Mouse (Mus musculus): ENCODE results near the gene Sdr39u1. TPM values are rescaled to one million over a fixed set of nuclear protein-coding genes. Genes with fewer than 3 reads are reported as not detected.

The Sdr39u1 gene
- total RNA-seq, 2 experiments from 2014 or later, result 5.9 TPM; not detected in 1

DNA sequence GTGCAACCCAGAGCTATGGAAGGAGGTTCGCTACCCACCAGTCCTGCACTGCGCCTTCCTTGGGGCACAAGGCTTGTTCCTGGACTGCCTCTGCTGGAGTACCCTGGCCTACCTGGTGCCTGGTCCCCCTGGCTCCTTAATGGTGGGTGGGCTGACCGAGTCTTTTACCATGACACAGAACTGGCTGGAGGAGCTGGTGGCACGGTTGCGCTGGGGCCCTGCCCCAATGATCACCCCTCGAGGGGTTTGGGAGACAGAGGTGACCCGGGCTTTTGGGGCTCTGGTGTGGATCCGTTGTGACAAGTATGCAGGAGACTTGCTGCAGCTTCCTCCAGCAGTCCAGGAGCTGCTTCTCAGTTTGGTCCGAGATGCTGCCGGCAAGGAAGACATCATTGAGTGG is 37.1 kb downstream of the Sdr39u1 start:
- ATAC-seq (replicated peaks; ENCODE audit: low FRiP score, poor library complexity, severe bottlenecking), result no peak

DNA sequence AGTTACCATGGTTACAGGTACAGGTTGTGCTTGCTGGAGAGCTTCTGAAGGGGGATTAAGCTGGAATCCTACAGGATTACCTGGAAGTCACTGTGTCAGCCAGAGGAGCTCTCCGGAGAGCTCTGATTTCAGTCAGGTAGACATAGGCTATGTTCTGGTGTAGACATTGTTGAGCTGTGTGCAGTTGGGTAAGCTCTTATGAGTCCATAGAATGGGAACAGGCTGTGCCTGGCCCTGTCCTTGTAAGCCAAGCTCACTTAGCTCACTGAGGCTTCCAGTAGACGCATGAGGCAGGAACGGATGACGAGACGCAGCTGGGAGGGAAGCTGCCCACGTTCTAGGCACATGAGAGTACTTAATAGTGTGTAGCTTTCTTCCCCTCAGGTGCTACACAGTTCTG is 37.9 kb downstream of the Sdr39u1 start:
- no peak for ATAC-seq (replicated peaks; ENCODE audit: low FRiP score, poor library complexity, severe bottlenecking)

DNA sequence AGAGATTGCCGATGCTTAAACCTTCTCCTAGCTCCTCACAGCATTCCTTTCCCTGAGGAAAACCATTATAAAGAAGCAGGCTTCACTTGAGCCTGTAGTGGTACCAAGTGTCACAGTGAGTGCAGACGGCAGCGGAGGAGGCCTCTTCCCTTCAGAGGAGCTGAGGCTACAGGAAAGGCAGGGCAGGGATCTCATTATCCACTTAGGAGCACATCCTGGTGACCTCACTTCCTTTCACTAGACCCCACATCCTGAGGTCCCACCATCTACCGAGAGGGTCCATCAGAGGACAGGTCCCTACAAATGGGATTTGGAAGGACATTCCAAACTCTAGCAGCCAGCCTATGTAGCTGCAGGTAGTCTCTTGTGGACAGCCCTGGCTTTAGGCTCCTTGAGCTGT is 42.5 kb downstream of the Sdr39u1 start:
- no peak for ATAC-seq (replicated peaks; ENCODE audit: low FRiP score, poor library complexity, severe bottlenecking)

DNA sequence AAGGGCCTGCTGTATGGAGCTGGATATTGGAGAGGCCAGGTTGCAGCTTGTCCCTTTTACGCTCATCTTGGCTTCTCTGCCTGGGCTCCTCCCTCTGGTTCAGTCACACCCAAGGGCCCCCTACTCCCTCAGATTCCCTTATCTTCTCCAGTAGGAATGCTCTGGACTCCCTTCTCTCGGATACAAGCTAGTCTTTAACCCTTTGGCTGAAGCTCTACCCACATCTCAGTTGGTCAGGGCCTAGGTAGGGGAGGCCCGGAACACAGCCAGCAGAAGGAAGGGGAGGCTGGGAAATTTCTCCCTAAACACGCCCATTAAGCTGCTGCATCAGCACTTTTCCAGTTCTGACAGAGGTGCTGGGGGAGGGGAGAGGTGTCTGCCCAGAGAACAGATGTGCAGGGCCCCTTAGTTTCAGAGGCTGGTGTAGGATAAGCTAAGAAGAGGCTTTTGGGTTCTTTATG is 45.0 kb downstream of the Sdr39u1 start:
- no peak for ATAC-seq (replicated peaks; ENCODE audit: low FRiP score, poor library complexity, severe bottlenecking)

DNA sequence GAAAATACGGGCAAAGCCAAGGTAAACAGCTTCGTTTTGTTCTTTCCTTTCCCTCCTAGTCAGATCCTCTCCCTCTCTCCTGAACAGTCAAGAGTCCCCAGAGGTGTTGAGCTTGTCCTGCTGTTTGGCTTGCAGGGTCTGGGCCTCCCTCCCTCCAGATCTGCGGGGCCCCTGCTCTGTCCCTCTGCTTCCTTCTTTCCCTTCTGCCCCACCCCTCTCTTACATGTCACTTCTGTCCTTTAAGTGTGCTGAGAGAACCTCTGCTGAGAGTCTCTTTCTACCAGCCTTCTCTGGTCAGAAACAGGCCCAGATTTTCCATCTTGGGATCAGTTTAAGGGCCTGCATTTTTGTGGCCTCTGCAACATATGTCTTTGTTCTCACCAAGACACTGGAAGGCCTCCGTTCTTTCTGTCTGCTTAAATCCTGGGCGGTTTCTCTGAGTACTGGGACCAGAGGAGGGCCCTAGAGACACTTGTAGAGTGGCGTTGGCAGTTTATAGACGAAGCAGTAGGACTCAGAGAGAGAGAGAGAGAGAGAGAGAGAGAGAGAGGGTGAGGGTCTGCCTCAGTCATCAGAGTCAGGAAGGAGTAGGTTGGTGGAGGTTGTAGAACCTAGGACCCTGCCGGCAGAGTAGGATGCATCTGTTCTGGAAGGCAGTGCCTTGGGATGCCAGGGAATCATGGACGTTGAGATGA is 45.5 kb downstream of the Sdr39u1 start:
- no peak for ATAC-seq (replicated peaks; ENCODE audit: low FRiP score, poor library complexity, severe bottlenecking)

DNA sequence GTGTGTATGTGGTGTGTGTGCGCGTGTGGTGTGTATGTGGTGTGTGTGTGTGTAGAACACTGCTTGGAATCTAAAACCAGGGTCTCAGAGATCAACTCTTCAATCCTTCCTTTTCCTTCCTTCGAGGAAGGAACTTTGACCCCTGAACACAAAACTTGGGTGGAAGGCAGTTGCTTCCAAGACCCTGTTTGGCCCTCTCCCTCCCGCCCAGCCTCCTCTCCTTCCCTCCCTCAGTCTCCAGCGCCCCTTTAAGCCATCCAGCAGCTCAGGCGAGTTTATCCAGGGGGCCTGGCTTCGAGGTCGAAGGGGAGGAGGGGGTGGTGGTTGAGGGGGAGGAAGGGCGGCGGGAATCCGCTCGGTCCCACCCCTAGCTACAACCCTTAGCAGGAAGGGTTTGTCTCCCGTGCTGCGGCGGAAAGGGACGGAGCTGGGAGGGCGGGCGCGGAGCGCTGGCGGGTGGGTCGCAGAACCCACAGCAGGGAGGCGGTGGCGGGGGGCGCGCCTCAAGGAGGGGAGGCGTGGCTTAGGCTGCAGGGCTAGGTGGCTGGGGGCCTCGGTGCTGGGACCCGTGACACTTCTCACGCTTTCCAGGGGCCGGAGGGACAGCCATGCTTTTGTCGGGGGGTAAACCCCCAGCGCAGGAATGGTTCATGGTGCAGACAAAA is 46.3 kb downstream of the Sdr39u1 start, which contains the start of gene Nynrin:
Gene Nynrin, plus strand, starts transcription at position 390 of the 665 bp plus-strand sequence.
- ATAC-seq (replicated peaks; ENCODE audit: low FRiP score, poor library complexity, severe bottlenecking), result no peak

DNA sequence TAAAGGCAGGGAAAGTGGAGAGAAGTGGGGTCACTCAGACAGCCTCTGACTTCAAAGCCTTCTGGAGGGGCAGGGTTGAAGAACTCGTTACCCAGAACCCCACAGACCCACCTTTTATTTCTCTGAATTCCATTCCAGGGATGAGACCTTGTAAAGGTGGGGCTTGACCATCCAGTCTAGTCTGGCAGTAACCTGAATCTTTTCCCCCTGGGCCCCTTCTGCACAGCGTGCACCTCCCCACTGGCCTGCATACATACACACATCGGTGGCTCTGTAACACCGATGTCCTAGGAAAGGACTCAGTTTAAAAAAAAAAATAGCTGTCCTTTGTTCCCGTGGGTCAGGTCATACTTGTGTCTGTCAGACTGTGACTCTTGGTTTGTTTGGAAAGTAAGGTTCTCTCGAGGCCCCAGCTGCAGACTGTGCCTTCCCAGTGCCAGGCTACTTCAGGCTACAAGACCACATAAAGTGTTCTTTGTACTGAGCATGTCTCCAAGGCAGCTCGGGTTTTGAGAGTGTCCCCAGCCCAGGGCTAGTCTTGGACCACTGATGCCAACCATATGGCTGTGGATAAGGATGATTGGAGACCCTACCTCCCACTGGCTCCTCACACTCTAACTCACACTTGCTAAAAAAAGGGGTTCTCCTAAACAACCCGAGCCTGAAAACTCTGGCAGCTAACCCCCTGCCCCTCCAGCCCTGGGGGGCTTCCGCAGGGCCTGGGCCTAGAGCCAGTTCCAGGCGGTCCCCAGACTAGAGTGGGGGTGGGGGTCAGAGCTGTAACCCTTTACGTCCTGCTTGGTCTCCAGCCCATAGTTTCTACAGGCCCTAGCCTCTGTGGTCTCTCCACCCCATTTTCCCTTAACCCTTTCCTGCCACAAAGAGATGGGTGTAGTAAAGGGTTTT is 47.2 kb downstream of the Sdr39u1 start:
- ATAC-seq (replicated peaks; ENCODE audit: low FRiP score, poor library complexity, severe bottlenecking), result no peak

DNA sequence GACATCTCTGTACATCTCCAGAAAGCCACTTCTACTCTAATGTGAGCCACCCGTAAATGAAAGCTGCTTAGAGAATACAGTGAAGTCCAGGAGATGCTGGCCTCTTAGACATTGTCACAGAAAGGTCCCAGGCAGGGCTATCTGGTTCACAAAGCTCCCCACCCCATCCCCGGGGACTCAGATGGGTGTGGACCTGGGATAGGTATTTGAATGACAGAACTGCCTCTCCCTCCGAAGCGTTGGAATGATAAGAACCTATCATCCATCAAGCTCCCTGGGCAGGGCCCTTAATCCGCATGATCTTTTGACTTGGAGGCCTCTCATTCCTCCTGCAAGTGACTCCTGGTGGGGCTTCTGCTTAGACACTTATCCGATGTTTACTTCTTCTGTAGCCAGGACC is 49.2 kb downstream of the Sdr39u1 start:
- ATAC-seq (replicated peaks; ENCODE audit: low FRiP score, poor library complexity, severe bottlenecking), result no peak

Other genes starting within 250 kb of the Sdr39u1 start
- gene Mdp1, start 239.8 kb downstream of the Sdr39u1 start, total RNA-seq (2015; ENCODE audit: low replicate concordance), result 14.3 and 20.5 TPM in 2 replicates
- 2.3 and 14.9 TPM in 2 replicates for gene Mdp1, start 239.8 kb downstream of the Sdr39u1 start, total RNA-seq (2017; ENCODE audit: low replicate concordance)
- 1.7 and 3.6 TPM in 2 replicates for gene Gmpr2, start 228.4 kb downstream of the Sdr39u1 start, total RNA-seq (2015; ENCODE audit: low replicate concordance)
- gene Gmpr2, start 228.4 kb downstream of the Sdr39u1 start, total RNA-seq (2017; ENCODE audit: low replicate concordance), result 9.0 and 14.1 TPM in 2 replicates
- gene Nedd8, start 228.2 kb downstream of the Sdr39u1 start, total RNA-seq (2015; ENCODE audit: low replicate concordance), result 105 and 189 TPM in 2 replicates
- 102 and 138 TPM in 2 replicates for gene Nedd8, start 228.2 kb downstream of the Sdr39u1 start, total RNA-seq (2017; ENCODE audit: low replicate concordance)
- gene Tinf2, start 218.5 kb downstream of the Sdr39u1 start, total RNA-seq (2015; ENCODE audit: low replicate concordance), result 39.6 and 50.7 TPM in 2 replicates
- 31.5 and 57.4 TPM in 2 replicates for gene Tinf2, start 218.5 kb downstream of the Sdr39u1 start, total RNA-seq (2017; ENCODE audit: low replicate concordance)
- 1.4 and 4.6 TPM in 2 replicates for gene Tgm1, start 186.4 kb downstream of the Sdr39u1 start, total RNA-seq (2015; ENCODE audit: low replicate concordance)
- gene Tgm1, start 186.4 kb downstream of the Sdr39u1 start, total RNA-seq (2017; ENCODE audit: low replicate concordance), result 1.8 TPM in 1 of 2 replicates, not detected in the other
- 2.9 and 6.3 TPM in 2 replicates for gene Rabggta, start 178.0 kb downstream of the Sdr39u1 start, total RNA-seq (2015; ENCODE audit: low replicate concordance)
- gene Rabggta, start 178.0 kb downstream of the Sdr39u1 start, total RNA-seq (2017; ENCODE audit: low replicate concordance), result 6.0 TPM in 1 of 2 replicates, not detected in the other
- gene Dhrs1, start 154.6 kb downstream of the Sdr39u1 start, total RNA-seq (2015; ENCODE audit: low replicate concordance), result 6.7 and 39.3 TPM in 2 replicates
- gene Dhrs1, start 154.6 kb downstream of the Sdr39u1 start, total RNA-seq (2017; ENCODE audit: low replicate concordance), result 0.76 and 10.4 TPM in 2 replicates
- gene Nop9, start 154.6 kb downstream of the Sdr39u1 start, total RNA-seq (2015; ENCODE audit: low replicate concordance), result 5.9 and 8.6 TPM in 2 replicates
- gene Nop9, start 154.6 kb downstream of the Sdr39u1 start, total RNA-seq (2017; ENCODE audit: low replicate concordance), result 7.2 and 11.7 TPM in 2 replicates
- gene Cideb, start 141.8 kb downstream of the Sdr39u1 start, total RNA-seq (2015; ENCODE audit: low replicate concordance), result not detected in 2 replicates
- gene Cideb, start 141.8 kb downstream of the Sdr39u1 start, total RNA-seq (2017; ENCODE audit: low replicate concordance), result not detected in 2 replicates
- gene Ltb4r2, start 138.9 kb downstream of the Sdr39u1 start, total RNA-seq (2015; ENCODE audit: low replicate concordance), result not detected in 2 replicates
- gene Ltb4r2, start 138.9 kb downstream of the Sdr39u1 start, total RNA-seq (2017; ENCODE audit: low replicate concordance), result not detected in 2 replicates
- 8.8 and 11.9 TPM in 2 replicates for gene Ltb4r1, start 134.3 kb downstream of the Sdr39u1 start, total RNA-seq (2015; ENCODE audit: low replicate concordance)
- gene Ltb4r1, start 134.3 kb downstream of the Sdr39u1 start, total RNA-seq (2017; ENCODE audit: low replicate concordance), result 2.8 and 8.9 TPM in 2 replicates
- gene Adcy4, start 116.2 kb downstream of the Sdr39u1 start, total RNA-seq (2015; ENCODE audit: low replicate concordance), result not detected in 2 replicates
- gene Adcy4, start 116.2 kb downstream of the Sdr39u1 start, total RNA-seq (2017; ENCODE audit: low replicate concordance), result not detected in 2 replicates
- 18.4 and 28.1 TPM in 2 replicates for gene Ripk3, start 111.4 kb downstream of the Sdr39u1 start, total RNA-seq (2015; ENCODE audit: low replicate concordance)
- gene Ripk3, start 111.4 kb downstream of the Sdr39u1 start, total RNA-seq (2017; ENCODE audit: low replicate concordance), result 2.3 and 33.1 TPM in 2 replicates
- not detected in 2 replicates for gene Nfatc4, start 77.1 kb downstream of the Sdr39u1 start, total RNA-seq (2015; ENCODE audit: low replicate concordance)
- not detected in 2 replicates for gene Nfatc4, start 77.1 kb downstream of the Sdr39u1 start, total RNA-seq (2017; ENCODE audit: low replicate concordance)
- gene Nynrin, start 46.3 kb downstream of the Sdr39u1 start, total RNA-seq (2015; ENCODE audit: low replicate concordance), result under 0.01 and 4.2 TPM in 2 replicates
- 0.26 and 0.45 TPM in 2 replicates for gene Nynrin, start 46.3 kb downstream of the Sdr39u1 start, total RNA-seq (2017; ENCODE audit: low replicate concordance)
- gene Cbln3, start 15.9 kb downstream of the Sdr39u1 start, total RNA-seq (2015; ENCODE audit: low replicate concordance), result 0.42 TPM in 1 of 2 replicates, not detected in the other
- gene Cbln3, start 15.9 kb downstream of the Sdr39u1 start, total RNA-seq (2017; ENCODE audit: low replicate concordance), result not detected in 2 replicates
- 3.2 and 3.8 TPM in 2 replicates for gene Khnyn, start 15.3 kb downstream of the Sdr39u1 start, total RNA-seq (2015; ENCODE audit: low replicate concordance)
- 5.0 and 8.1 TPM in 2 replicates for gene Khnyn, start 15.3 kb downstream of the Sdr39u1 start, total RNA-seq (2017; ENCODE audit: low replicate concordance)
- not detected in 2 replicates for gene Cma1, start 44.4 kb upstream of the Sdr39u1 start, total RNA-seq (2015; ENCODE audit: low replicate concordance)
- gene Cma1, start 44.4 kb upstream of the Sdr39u1 start, total RNA-seq (2017; ENCODE audit: low replicate concordance), result not detected in 2 replicates
- not detected in 2 replicates for gene Cma2, start 50.7 kb upstream of the Sdr39u1 start, total RNA-seq (2015; ENCODE audit: low replicate concordance)
- not detected in 2 replicates for gene Cma2, start 50.7 kb upstream of the Sdr39u1 start, total RNA-seq (2017; ENCODE audit: low replicate concordance)
- not detected in 2 replicates for gene Mcpt1, start 117.7 kb upstream of the Sdr39u1 start, total RNA-seq (2015; ENCODE audit: low replicate concordance)
- gene Mcpt1, start 117.7 kb upstream of the Sdr39u1 start, total RNA-seq (2017; ENCODE audit: low replicate concordance), result 1.8 TPM in 1 of 2 replicates, not detected in the other
- not detected in 2 replicates for gene Mcpt9, start 130.2 kb upstream of the Sdr39u1 start, total RNA-seq (2015; ENCODE audit: low replicate concordance)
- not detected in 2 replicates for gene Mcpt9, start 130.2 kb upstream of the Sdr39u1 start, total RNA-seq (2017; ENCODE audit: low replicate concordance)
- gene Mcpt2, start 141.7 kb upstream of the Sdr39u1 start, total RNA-seq (2015; ENCODE audit: low replicate concordance), result not detected in 2 replicates
- not detected in 2 replicates for gene Mcpt2, start 141.7 kb upstream of the Sdr39u1 start, total RNA-seq (2017; ENCODE audit: low replicate concordance)
- gene Mcpt4, start 162.0 kb upstream of the Sdr39u1 start, total RNA-seq (2015; ENCODE audit: low replicate concordance), result not detected in 2 replicates
- gene Mcpt4, start 162.0 kb upstream of the Sdr39u1 start, total RNA-seq (2017; ENCODE audit: low replicate concordance), result not detected in 2 replicates
- 169 and 180 TPM in 2 replicates for gene Mcpt8, start 185.0 kb upstream of the Sdr39u1 start, total RNA-seq (2015; ENCODE audit: low replicate concordance)
- 49.1 and 57.2 TPM in 2 replicates for gene Mcpt8, start 185.0 kb upstream of the Sdr39u1 start, total RNA-seq (2017; ENCODE audit: low replicate concordance)
- 241 and 321 TPM in 2 replicates for gene Ctsg, start 202.3 kb upstream of the Sdr39u1 start, total RNA-seq (2015; ENCODE audit: low replicate concordance)
- gene Ctsg, start 202.3 kb upstream of the Sdr39u1 start, total RNA-seq (2017; ENCODE audit: low replicate concordance), result 119 and 142 TPM in 2 replicates
- not detected in 2 replicates for gene Gzme, start 220.3 kb upstream of the Sdr39u1 start, total RNA-seq (2015; ENCODE audit: low replicate concordance)
- gene Gzme, start 220.3 kb upstream of the Sdr39u1 start, total RNA-seq (2017; ENCODE audit: low replicate concordance), result not detected in 2 replicates
- not detected in 2 replicates for gene Gzmd, start 232.3 kb upstream of the Sdr39u1 start, total RNA-seq (2015; ENCODE audit: low replicate concordance)
- gene Gzmd, start 232.3 kb upstream of the Sdr39u1 start, total RNA-seq (2017; ENCODE audit: low replicate concordance), result not detected in 2 replicates

Measured in erythroid progenitor cell, adult 5-6 weeks (primary cell).